Mouse (Mus musculus): ENCODE measurements around the gene Tex36. TPM values are rescaled to one million over a fixed set of nuclear protein-coding genes. Genes with fewer than 3 reads are reported as not detected.

The Tex36 gene
- not detected for polyA plus RNA-seq (2017; shearing (Covaris generic))

GRCm38 (mm10) chr7:133602058-133602457 is at the start of gene Tex36:
Gene Tex36 (minus strand): TSS chr7:133602158.

GRCm38 (mm10) chr7:133637361-133638305 is 35.7 kb upstream of the Tex36 start, which contains the start of gene Edrf1:
Gene Edrf1 (plus strand): TSS chr7:133637543.

Other genes with a start within 250 kb of the Tex36 start
- 23.4 TPM for gene Edrf1, start 35.4 kb upstream of the Tex36 start, polyA plus RNA-seq (2017; shearing (Covaris generic))
- 0.43 TPM for gene Mmp21, start 77.9 kb upstream of the Tex36 start, polyA plus RNA-seq (2017; shearing (Covaris generic))
- 117 TPM for gene Bccip, start 107.2 kb upstream of the Tex36 start, polyA plus RNA-seq (2017; shearing (Covaris generic))
- 17.9 TPM for gene Uros, start 107.9 kb upstream of the Tex36 start, polyA plus RNA-seq (2017; shearing (Covaris generic))
- gene Fank1, start 174.7 kb upstream of the Tex36 start, polyA plus RNA-seq (2017; shearing (Covaris generic)), result not detected
- gene Dhx32, start 180.6 kb upstream of the Tex36 start, polyA plus RNA-seq (2017; shearing (Covaris generic)), result 24.7 TPM

Data from effector memory CD4-positive, alpha-beta T cell, adult 7 months (primary cell).